Mouse (Mus musculus): Measurements from ENCODE around the gene Lrrn2. TPM values are rescaled to one million over a fixed set of nuclear protein-coding genes. Genes with fewer than 3 reads are reported as not detected.

Gene Lrrn2
- polyA plus RNA-seq, 1 experiment from 2014 or later, result 2.4 TPM

DNA sequence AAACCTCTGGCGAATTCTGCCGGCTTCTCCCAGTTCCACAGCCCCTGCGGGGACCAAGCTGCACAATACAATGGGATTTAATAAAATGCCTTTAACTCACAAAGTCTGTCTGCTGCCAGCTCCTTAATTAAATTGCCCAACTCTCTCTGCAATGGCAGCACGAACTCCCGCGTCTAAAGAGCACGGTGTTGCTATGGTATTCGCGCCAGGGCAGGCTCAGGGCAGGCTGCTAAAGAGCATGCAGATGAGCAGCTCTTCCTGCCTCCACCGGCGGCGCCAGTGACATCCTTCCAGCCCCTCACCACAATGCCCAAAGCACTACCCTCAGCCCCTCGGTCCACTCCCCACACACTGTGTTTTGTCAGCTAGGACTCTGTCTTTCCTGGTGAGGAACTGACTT lies 41.0 kb downstream of the Lrrn2 start:
- no peaks in the 10 kb centered on the region for H3K9me3 ChIP-seq (replicated peaks)
- H3K27ac ChIP-seq, result no peak overlapping the region
- peaks cover 71% of the 10 kb centered on the region for H3K27me3 ChIP-seq (ENCODE audit: low read depth, poor library complexity, severe bottlenecking)
- H3K4me1 ChIP-seq, result peaks cover 25% of the 10 kb centered on the region
- H3K36me3 ChIP-seq, result no peaks in the 10 kb centered on the region
- DNase-seq (ENCODE audit: low spot score), result peak; percentile 36
- WGBS, result 11% methylated on average over 13 of the region's 13 CpGs
- H3K4me3 ChIP-seq, result no peak overlapping the region

DNA sequence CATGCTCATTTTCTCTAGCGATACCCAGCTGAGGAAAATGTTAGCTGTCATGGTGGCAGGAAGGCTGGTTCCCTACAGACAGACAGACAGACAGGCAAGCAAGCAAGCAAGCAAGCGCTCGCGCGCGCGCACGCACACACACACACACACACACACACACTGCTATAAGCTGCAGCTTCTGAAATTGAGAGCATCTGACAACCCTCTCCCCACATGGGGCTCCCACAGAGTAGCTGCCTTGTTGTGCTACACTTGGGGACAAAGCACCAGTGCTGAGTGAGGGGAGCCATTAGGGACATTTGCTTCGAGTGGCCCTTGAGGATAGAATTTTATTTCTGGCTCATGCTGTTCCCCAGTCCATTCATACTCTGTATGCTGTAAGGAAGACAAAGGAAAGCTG lies 42.2 kb downstream of the Lrrn2 start:
- Histone ChIP-seq H3K27me3 (ENCODE audit: low read depth, poor library complexity, severe bottlenecking) (peaks cover 61% of the 10 kb centered on the region), H3K36me3 (no peaks in the 10 kb centered on the region), H3K9me3 (replicated peaks) (no peaks in the 10 kb centered on the region), H3K4me3 (no peak overlapping the region), H3K27ac (no peak overlapping the region), H3K4me1 (peaks cover 24% of the 10 kb centered on the region)
- DNase-seq (ENCODE audit: low spot score), result no peak
- 94% methylated on average over 9 of the region's 9 CpGs for WGBS

DNA sequence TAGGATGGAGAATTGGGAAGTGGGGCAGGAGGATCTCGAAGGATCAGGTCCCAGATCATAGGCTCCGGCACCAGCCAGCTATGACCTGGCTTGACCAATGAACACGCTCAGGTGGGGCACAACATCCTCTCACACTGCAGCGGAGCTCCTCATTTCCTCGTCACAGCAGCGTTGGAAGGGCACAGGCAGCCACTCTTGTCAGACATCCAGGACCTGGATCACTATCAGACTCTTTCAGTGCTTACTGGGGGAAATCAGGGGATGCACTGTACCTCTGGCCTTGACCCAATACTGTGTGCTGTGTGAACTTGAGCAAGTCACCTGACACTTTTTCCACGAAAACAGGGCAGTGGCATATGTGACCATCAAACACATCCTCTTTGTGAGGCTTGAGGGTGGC lies 45.2 kb downstream of the Lrrn2 start:
- WGBS, result 84% methylated on average over 7 of the region's 7 CpGs
- H3K27ac ChIP-seq, result no peak overlapping the region
- H3K4me1 ChIP-seq, result peaks cover 24% of the 10 kb centered on the region
- DNase-seq (ENCODE audit: low spot score), result no peak
- H3K36me3 ChIP-seq, result no peaks in the 10 kb centered on the region
- peaks cover 55% of the 10 kb centered on the region for H3K27me3 ChIP-seq (ENCODE audit: low read depth, poor library complexity, severe bottlenecking)
- H3K4me3 ChIP-seq, result no peak overlapping the region
- no peaks in the 10 kb centered on the region for H3K9me3 ChIP-seq (replicated peaks)

DNA sequence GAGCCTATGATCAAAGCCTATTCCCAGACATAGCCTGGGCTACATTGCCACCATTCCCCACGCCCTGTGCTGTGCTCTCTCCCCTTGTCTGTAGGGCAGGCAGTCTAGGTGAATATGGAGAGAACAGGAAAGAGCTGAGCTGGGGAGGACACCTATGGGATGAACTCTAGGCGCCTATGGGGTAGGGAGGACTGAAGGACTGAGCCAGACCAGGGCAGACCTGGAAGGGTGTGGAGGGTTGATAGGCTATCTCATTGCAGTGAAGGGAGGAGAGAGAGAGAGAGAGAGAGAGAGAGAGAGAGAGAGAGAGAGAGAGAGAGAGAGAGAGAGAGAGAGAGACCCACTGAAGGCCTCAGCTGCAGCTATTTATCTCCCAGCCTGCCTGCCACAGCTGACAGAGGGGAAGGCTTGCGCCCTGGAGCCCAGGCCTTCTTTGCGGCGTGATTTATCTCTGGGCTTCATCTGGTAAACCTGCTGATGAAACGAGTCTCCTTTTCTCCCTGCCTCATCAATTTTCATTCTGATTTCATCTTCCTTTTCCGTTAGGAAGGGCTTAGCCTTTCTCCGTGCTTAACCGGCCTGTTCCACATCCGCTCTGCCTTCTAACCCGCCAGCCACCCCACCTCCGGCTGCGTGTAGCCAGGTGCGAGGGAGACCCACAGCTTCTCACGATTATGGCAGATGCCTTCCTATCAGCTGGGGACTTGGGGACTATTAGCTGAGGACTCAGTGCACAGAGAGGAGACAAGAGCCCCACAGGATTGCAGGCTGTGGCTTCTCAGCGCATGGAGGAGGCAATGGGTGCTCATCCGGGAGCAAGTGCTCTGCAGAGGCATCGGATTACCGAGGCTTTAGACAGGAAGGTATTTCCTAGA lies 48.2 kb downstream of the Lrrn2 start:
- Histone ChIP-seq H3K36me3 (no peaks in the 10 kb centered on the region), H3K4me3 (no peak overlapping the region), H3K27ac (no peak overlapping the region), H3K4me1 (peaks cover 16% of the 10 kb centered on the region), H3K9me3 (replicated peaks) (no peaks in the 10 kb centered on the region), H3K27me3 (ENCODE audit: low read depth, poor library complexity, severe bottlenecking) (peaks cover 36% of the 10 kb centered on the region)
- WGBS, result 37% methylated on average over 19 of the region's 19 CpGs
- no peak for DNase-seq (ENCODE audit: low spot score)

DNA sequence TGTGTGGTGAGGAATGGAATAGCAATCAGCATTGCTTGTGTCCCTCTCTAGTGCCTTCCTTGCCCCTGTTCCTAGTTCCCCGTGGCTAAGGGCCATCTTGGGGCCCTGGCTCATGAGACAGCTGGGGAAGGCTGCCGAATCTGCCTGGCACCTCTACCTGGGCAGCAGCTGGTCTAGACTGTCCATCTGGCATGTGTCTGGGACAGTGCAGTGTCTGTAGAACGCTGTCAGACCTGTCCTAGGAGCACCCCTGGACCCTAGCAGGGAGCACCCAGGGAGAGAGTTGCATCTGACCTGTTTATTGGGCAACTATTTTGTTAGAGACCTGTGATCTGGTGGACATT lies 48.8 kb downstream of the Lrrn2 start:
- Histone ChIP-seq H3K27me3 (ENCODE audit: low read depth, poor library complexity, severe bottlenecking) (peaks cover 42% of the 10 kb centered on the region), H3K4me3 (no peak overlapping the region), H3K4me1 (peaks cover 16% of the 10 kb centered on the region), H3K27ac (no peak overlapping the region), H3K9me3 (replicated peaks) (no peaks in the 10 kb centered on the region), H3K36me3 (no peaks in the 10 kb centered on the region)
- no peak for DNase-seq (ENCODE audit: low spot score)
- WGBS, result 62% methylated on average over 3 of the region's 3 CpGs

DNA sequence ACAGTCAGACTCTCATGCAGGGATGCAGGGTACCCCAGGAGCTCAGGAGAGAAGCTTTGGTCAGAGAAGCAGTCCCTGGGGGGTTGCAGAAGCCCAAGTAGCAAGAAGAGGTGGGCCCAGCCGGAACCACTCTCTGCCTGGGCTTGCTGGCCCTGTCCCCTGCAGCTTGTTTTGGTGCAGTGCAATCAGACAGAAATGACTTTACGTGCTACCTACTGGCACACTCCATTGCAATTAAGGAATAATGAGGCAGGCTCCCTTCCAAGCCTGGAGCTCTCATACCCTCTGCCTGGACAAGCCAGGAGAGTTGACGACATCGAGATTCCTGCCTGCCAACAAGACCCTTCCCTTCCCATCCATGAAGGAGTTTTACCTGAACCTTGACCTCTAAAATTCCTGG lies 50.2 kb downstream of the Lrrn2 start:
- H3K27me3 ChIP-seq (ENCODE audit: low read depth, poor library complexity, severe bottlenecking), result peaks cover 50% of the 10 kb centered on the region
- DNase-seq (ENCODE audit: low spot score), result no peak

DNA sequence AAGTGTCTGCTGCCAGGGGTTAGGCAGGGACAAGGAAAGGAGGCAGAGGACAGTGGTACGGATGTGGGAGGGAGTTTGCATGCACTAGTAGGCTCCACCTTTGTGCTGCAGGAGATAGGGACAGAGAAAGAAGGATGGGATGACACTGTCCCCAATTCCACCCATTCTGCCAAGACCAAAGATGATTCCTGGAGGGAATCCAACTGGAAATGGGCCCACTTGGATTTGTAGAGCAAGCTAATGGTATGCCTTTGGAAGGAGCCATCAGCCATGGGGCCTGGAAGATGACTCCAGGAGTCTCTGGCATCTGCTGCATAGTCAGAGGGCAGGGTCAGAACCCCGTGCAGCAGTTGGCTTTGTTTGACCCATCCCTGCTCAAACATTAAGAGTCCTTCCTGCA lies 52.3 kb downstream of the Lrrn2 start:
- peaks cover 55% of the 10 kb centered on the region for H3K27me3 ChIP-seq (ENCODE audit: low read depth, poor library complexity, severe bottlenecking)
- H3K36me3 ChIP-seq, result no peaks in the 10 kb centered on the region
- no peak for DNase-seq (ENCODE audit: low spot score)
- no peaks in the 10 kb centered on the region for H3K9me3 ChIP-seq (replicated peaks)
- no peak overlapping the region for H3K4me3 ChIP-seq
- H3K27ac ChIP-seq, result no peak overlapping the region
- H3K4me1 ChIP-seq, result peaks cover 22% of the 10 kb centered on the region
- 82% methylated on average over 2 of the region's 2 CpGs for WGBS

More for the DNA sequence above, 50.2 kb downstream of the Lrrn2 start:
- no peaks in the 10 kb centered on the region for H3K36me3 ChIP-seq
- no peak overlapping the region for H3K27ac ChIP-seq
- no peak overlapping the region for H3K4me3 ChIP-seq
- H3K9me3 ChIP-seq (replicated peaks), result no peaks in the 10 kb centered on the region
- 66% methylated on average over 4 of the region's 4 CpGs for WGBS
- H3K4me1 ChIP-seq, result peaks cover 22% of the 10 kb centered on the region

DNA sequence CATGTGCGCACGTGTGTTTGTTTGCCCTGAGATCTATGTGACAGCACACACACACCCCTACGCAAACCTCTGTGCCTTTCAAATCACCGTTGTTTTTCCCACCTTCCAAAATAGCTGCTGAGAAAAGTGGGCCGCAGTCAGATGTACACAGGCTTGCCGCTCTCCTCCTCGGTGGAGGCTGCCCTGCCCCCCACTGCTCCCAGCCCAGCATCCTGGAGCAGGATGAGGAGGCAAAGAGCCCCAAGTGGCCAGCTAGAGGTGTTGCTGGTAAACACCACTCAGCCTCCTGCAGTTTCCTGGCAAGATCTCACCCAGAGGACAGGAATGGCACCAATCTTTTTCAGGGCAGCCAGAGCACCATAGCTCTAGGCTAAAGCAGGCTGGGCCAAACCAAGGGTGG lies 54.8 kb downstream of the Lrrn2 start:
- DNase-seq (ENCODE audit: low spot score), result peak; percentile 59
- Histone ChIP-seq H3K36me3 (no peaks in the 10 kb centered on the region), H3K4me1 (peaks cover 24% of the 10 kb centered on the region), H3K4me3 (no peak overlapping the region), H3K27ac (peak overlapping the region; percentile 22; the same call in 1 of the 2 replicates), H3K27me3 (ENCODE audit: low read depth, poor library complexity, severe bottlenecking) (peaks cover 41% of the 10 kb centered on the region), H3K9me3 (replicated peaks) (no peaks in the 10 kb centered on the region)
- WGBS, result 33% methylated on average over 7 of the region's 7 CpGs

DNA sequence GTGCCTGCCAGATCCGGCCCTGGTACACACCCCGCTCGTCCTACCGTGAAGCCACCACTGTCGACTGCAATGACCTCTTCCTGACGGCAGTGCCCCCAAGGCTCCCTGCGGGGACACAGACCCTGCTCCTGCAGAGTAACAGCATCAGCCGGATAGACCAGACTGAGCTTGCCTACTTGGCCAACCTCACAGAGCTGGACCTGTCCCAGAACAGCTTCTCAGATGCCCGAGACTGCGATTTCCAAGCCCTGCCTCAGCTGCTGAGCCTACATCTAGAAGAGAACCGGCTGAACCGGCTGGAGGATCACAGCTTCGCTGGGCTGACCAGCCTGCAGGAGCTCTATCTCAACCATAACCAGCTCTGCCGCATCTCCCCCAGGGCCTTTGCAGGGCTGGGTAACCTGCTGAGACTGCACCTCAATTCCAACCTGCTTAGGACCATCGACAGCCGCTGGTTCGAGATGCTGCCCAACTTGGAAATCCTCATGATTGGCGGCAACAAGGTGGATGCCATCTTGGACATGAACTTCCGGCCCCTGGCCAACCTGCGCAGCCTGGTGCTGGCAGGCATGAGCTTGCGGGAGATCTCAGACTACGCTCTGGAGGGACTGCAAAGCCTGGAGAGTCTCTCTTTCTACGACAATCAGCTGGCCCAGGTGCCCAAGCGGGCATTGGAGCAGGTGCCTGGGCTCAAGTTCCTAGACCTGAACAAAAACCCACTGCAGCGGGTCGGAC lies 57.4 kb downstream of the Lrrn2 start:
- Histone ChIP-seq H3K4me1 (peaks cover 27% of the 10 kb centered on the region), H3K36me3 (no peaks in the 10 kb centered on the region), H3K4me3 (no peak overlapping the region), H3K9me3 (replicated peaks) (no peaks in the 10 kb centered on the region), H3K27me3 (ENCODE audit: low read depth, poor library complexity, severe bottlenecking) (peaks cover 53% of the 10 kb centered on the region; the same call in 1 of the 2 replicates), H3K27ac (no peak overlapping the region)
- WGBS, result 87% methylated on average over 26 of the region's 26 CpGs
- no peak for DNase-seq (ENCODE audit: low spot score)

DNA sequence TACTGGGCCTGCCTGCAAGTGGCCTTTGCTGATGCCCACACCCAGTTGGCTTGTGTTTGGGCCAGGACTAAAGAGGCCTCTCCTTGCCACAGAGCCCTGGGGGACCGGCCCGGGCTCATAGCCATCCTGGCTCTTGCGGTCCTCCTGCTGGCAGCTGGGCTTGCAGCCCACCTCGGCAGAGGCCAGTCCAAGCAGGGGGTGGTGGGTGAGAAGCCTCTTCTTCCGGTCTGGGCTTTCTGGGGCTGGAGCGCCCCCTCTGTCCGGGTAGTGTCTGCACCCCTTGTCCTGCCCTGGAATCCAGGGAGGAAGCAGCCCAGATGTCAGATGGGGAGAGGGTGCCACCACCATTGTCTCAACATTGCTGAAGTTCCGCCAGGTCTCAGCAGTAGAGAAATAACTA lies 58.9 kb downstream of the Lrrn2 start:
- H3K27ac ChIP-seq, result peak overlapping the region; percentile 57; the same call in 1 of the 2 replicates

DNA sequence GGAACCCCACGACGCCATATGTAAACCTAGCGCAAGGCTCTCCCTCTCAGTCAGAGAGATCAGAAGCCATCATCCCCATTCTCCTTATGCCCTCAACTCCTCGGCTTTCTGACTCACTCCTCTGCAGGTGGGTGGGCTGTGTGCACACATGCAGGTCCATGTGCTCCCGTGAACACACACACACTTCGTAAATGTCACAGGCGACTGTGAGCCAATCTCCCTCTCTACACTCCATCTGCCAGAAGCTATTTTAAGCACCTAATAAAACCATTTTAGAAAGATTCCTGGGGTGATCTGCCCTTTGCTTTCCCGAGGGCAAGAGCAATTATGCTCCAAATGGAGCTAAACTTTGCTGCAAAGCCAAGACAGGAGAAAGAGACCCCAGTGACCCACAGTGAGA lies 65.8 kb downstream of the Lrrn2 start:
- Histone ChIP-seq H3K36me3 (no peaks in the 10 kb centered on the region), H3K27ac (no peak overlapping the region), H3K9me3 (replicated peaks) (no peaks in the 10 kb centered on the region), H3K4me3 (no peak overlapping the region), H3K4me1 (peaks cover 24% of the 10 kb centered on the region), H3K27me3 (ENCODE audit: low read depth, poor library complexity, severe bottlenecking) (peaks cover 78% of the 10 kb centered on the region)
- DNase-seq (ENCODE audit: low spot score), result peak; percentile 58
- WGBS, result 33% methylated on average over 8 of the region's 8 CpGs

More for the DNA sequence above, 58.9 kb downstream of the Lrrn2 start:
- no peak for DNase-seq (ENCODE audit: low spot score)
- WGBS, result 75% methylated on average over 8 of the region's 8 CpGs
- peaks cover 27% of the 10 kb centered on the region for H3K4me1 ChIP-seq
- peaks cover 58% of the 10 kb centered on the region for H3K27me3 ChIP-seq (ENCODE audit: low read depth, poor library complexity, severe bottlenecking)
- no peaks in the 10 kb centered on the region for H3K36me3 ChIP-seq
- H3K9me3 ChIP-seq (replicated peaks), result no peaks in the 10 kb centered on the region
- no peak overlapping the region for H3K4me3 ChIP-seq

DNA sequence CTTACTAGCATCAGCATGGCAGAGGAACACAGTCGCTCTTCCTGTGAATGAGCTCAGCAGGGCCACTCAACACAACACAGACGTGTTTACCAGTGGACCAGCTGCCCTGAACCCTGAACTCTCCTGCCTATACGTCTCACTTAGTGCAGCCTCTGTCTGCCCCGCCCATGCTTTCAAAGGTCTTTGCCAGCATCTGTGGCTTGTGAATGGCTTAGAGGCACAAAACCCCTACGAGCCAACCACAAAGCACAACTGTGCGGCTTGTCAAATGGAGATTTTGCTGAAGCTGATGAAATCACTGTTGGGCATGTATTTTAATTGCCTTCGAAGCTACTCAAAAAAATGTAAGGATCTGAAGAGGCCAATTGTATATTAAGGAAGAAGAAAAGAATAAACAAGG lies 67.7 kb downstream of the Lrrn2 start:
- Histone ChIP-seq H3K4me3 (no peak overlapping the region), H3K4me1 (peaks cover 30% of the 10 kb centered on the region), H3K27ac (no peak overlapping the region), H3K36me3 (no peaks in the 10 kb centered on the region), H3K9me3 (replicated peaks) (no peaks in the 10 kb centered on the region), H3K27me3 (ENCODE audit: low read depth, poor library complexity, severe bottlenecking) (peaks cover 74% of the 10 kb centered on the region)
- no peak for DNase-seq (ENCODE audit: low spot score)
- WGBS, result 61% methylated on average over 7 of the region's 7 CpGs

DNA sequence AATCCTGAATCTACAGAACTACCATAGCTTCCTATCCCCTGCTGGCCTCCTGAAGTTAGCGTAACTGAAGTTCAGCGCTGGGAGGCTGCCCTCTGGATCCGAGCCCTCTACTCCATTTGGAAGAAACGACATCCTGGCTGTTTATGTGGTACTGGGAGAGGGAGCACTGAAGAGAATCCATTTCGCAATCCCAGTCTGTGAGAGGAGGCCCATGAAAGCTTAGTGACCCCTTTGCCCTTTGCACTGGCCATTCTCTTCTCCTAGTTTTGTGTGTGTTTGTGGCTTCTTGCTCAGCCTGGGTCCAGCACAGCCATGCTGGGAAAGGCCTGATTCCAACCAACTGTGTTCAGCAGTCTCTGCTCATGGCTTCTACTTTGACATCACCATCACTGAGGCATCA lies 76.7 kb downstream of the Lrrn2 start:
- DNase-seq (ENCODE audit: low spot score), result no peak
- peaks cover 5% of the 10 kb centered on the region for H3K4me1 ChIP-seq
- no peak overlapping the region for H3K4me3 ChIP-seq
- H3K27me3 ChIP-seq (ENCODE audit: low read depth, poor library complexity, severe bottlenecking), result peaks cover 24% of the 10 kb centered on the region
- WGBS, result 84% methylated on average over 5 of the region's 5 CpGs
- H3K9me3 ChIP-seq (replicated peaks), result no peaks in the 10 kb centered on the region
- H3K27ac ChIP-seq, result no peak overlapping the region
- no peaks in the 10 kb centered on the region for H3K36me3 ChIP-seq

Data from limb, embryonic 10.5 days (tissue).